Mouse (Mus musculus): ENCODE results near the gene Lig3. TPM values are rescaled to one million over a fixed set of nuclear protein-coding genes. Genes with fewer than 3 reads are reported as not detected.

Lig3 gene
- total RNA-seq (2014; rRNA removed) (39.2 and 44.4 TPM in 2 replicates), polyA plus RNA-seq (2015; fragmentation: Nextera tagmentation; extraction: Ambion mirVana) (14.2 and 16.4 TPM in 2 replicates)

DNA sequence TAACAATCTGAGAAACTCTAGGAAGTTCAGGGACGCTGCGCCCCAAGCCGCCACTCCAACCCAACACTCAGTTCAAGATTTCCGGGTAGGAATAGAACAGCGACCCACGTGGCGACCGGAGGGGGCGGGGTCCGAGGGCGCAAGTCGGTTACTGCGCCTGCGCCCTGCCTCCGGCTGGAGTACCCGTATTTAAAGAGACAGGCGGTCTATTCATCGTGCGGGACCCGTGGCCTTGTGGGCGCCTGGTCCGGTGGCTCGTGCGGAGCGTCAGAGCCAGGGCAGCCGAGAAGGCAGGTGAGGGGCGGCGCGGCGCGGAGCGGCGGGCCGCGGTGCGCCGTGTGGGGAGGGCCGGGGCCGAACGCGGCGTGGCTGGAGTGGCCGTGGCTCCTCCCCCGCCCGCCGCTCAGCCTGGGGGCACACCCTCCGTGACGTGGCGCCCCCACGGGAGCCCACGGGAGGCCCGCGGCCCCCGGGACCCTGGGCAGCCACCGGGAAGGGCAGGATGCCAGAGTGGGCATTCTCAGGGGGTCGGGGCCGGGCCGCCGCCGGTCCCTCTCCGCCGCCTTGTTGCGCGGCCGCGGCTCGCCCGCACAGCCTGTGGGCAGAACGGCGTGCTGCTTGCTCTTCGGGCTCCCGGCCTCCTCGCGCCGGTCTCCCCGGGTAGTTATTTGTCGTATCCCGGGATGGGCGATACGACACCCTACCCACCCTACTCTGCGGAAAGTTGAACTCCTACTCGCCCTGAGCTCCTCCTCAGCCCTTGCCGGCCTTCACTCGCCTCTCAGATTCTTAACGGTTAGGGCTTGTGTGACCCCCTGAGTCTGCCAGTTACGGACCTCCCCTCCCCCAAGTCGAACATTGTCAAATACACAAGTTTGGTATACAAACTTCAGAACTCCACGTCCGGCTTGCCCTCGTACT lies at the start of gene Lig3:
TSS of gene Lig3 (plus strand) at position 126 of the 921 bp plus-strand sequence.
- Histone ChIP-seq H3K27me3 (ENCODE audit: insufficient read depth, low read length) (no peaks in the 10 kb centered on the region), H3K9me3 (ENCODE audit: low read length) (no peaks in the 10 kb centered on the region), H3K27ac (ENCODE audit: low read depth, low read length) (peak within 1 kb of the TSS; percentile 94), H3K36me3 (ENCODE audit: insufficient read depth, low read length) (peaks cover 13% of the 10 kb centered on the region), H3K9ac (replicated peaks; ENCODE audit: low read length, poor library complexity, severe bottlenecking) (peak within 1 kb of the TSS; percentile 85), H3K4me2 (ENCODE audit: low read depth, low read length, poor library complexity, severe bottlenecking) (peak within 1 kb of the TSS; percentile 69), H3K4me3 (ENCODE audit: low read depth, low read length) (peak within 1 kb of the TSS; percentile 94), H3K4me1 (ENCODE audit: insufficient read depth, low read length) (no peaks in the 10 kb centered on the region)
- TF ChIP-seq CTCF (IDR thresholded peaks at IDR 0.05) = no peak; the same call in 1 of the 2 replicates
- DNase-seq (ENCODE audit: low spot score) (peak; percentile 97), ATAC-seq (ENCODE audit: low FRiP score) (peak; percentile 97)
- WGBS = under 1% methylated on average over 60 of the region's 90 CpGs

DNA sequence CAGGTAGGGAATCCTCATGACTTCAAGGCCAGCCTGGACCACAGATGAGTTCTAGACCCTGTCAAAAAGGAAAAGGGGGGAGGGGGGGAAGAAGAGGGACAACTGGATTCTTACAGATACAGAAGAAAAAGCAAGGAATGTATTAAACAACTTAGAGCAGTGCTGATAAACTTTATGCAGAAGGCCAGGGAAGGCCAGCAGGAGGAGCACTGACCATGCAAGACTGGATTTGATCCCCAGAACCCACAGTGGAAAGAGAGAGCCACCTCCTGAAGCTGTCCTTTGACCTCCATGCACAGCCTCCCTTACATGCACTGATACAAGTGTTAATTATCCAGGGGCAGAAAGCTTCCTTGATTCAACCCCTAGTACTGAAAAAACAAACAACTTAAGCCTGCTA lies 46.7 kb upstream of the Lig3 start:
- no peaks in the 10 kb centered on the region for H3K9me3 ChIP-seq (ENCODE audit: low read length)
- no peak overlapping the region for H3K4me3 ChIP-seq (ENCODE audit: low read depth, low read length)
- no peak overlapping the region for H3K9ac ChIP-seq (replicated peaks; ENCODE audit: low read length, poor library complexity, severe bottlenecking)
- DNase-seq (ENCODE audit: low spot score) = no peak
- no peaks in the 10 kb centered on the region for H3K4me1 ChIP-seq (ENCODE audit: insufficient read depth, low read length)
- H3K36me3 ChIP-seq (ENCODE audit: insufficient read depth, low read length) = no peaks in the 10 kb centered on the region
- no peak overlapping the region for H3K4me2 ChIP-seq (ENCODE audit: low read depth, low read length, poor library complexity, severe bottlenecking)
- no peak for ATAC-seq (ENCODE audit: low FRiP score)
- no peak overlapping the region for H3K27ac ChIP-seq (ENCODE audit: low read depth, low read length)
- TF ChIP-seq CTCF (IDR thresholded peaks at IDR 0.05) = no peak
- H3K27me3 ChIP-seq (ENCODE audit: insufficient read depth, low read length) = no peaks in the 10 kb centered on the region

DNA sequence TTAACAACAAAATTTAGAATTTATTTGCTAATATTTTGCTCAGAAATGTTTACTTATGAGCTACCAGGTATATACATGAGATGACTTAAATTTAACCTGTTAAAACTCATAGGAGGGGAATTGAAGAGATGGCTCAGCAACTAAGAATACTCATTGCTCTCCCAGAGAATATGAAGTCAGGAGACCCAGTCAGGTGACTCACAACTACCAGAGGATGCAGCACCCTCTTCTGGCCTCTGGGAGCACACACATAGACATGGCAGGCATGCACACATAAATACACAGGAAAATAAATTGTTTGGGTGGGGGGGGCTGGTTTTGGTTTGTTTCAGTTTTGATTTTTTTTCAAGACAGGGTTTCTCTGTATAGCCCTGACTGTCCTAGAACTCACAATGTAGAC lies 41.9 kb upstream of the Lig3 start:
- no peaks in the 10 kb centered on the region for H3K4me1 ChIP-seq (ENCODE audit: insufficient read depth, low read length)
- no peak overlapping the region for H3K4me2 ChIP-seq (ENCODE audit: low read depth, low read length, poor library complexity, severe bottlenecking)
- peak; percentile 22 for TF ChIP-seq CTCF (IDR thresholded peaks at IDR 0.05)
- H3K4me3 ChIP-seq (ENCODE audit: low read depth, low read length) = no peak overlapping the region
- no peak for ATAC-seq (ENCODE audit: low FRiP score)
- no peak for DNase-seq (ENCODE audit: low spot score)
- H3K27ac ChIP-seq (ENCODE audit: low read depth, low read length) = no peak overlapping the region
- H3K9ac ChIP-seq (replicated peaks; ENCODE audit: low read length, poor library complexity, severe bottlenecking) = no peak overlapping the region
- no peaks in the 10 kb centered on the region for H3K27me3 ChIP-seq (ENCODE audit: insufficient read depth, low read length)
- no peaks in the 10 kb centered on the region for H3K36me3 ChIP-seq (ENCODE audit: insufficient read depth, low read length)
- no peaks in the 10 kb centered on the region for H3K9me3 ChIP-seq (ENCODE audit: low read length)

DNA sequence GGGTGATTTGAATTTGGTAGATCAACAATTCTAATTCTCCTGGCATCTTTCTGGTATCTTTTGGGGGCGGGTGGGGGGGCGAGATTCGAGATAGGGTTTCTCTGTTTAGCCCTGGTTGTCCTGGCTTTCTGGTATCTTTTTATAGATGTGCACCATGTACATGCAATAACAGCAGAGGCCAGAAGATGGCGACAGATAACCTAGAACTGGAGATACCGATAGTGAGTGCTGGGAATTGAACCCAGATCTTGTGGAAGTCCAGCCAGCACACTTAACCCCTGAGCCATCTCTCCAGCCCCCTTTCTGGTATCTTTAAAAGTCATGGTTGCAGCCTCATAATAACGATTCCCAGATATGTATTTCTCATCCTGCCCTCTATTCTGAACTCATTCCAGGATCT lies 34.8 kb upstream of the Lig3 start:
- ATAC-seq (ENCODE audit: low FRiP score) (no peak), DNase-seq (ENCODE audit: low spot score) (no peak)
- Histone ChIP-seq H3K4me2 (ENCODE audit: low read depth, low read length, poor library complexity, severe bottlenecking) (no peak overlapping the region), H3K27ac (ENCODE audit: low read depth, low read length) (no peak overlapping the region), H3K4me3 (ENCODE audit: low read depth, low read length) (no peak overlapping the region), H3K27me3 (ENCODE audit: insufficient read depth, low read length) (no peaks in the 10 kb centered on the region), H3K9me3 (ENCODE audit: low read length) (no peaks in the 10 kb centered on the region), H3K4me1 (ENCODE audit: insufficient read depth, low read length) (no peaks in the 10 kb centered on the region), H3K9ac (replicated peaks; ENCODE audit: low read length, poor library complexity, severe bottlenecking) (no peak overlapping the region), H3K36me3 (ENCODE audit: insufficient read depth, low read length) (no peaks in the 10 kb centered on the region)
- WGBS = 34% methylated on average over 6 of the region's 6 CpGs
- TF ChIP-seq CTCF (IDR thresholded peaks at IDR 0.05) = peak; percentile 54

DNA sequence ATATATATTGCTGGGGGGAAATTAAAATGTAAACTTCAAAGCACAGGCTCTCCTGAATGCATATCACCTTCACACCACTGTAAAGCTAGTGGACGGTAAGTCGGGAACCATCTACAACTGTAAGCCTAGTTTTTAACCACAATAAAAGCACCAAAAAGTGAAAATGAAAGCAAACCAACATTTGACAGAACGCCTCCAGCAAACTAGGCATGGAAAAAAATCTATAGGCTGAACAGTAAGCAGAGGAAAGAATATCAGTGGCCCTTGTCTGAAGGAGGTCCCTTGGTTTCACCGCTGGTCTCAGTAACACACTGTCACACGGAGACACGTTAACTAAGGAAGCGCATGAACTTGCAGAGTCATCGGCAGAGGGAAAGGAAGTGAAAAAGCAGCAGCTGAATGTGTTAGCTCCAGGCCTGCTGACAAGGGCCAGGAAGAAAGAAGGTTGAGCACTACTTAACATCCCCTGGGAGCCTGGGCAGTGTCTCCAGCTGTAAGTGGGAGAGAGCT lies 34.0 kb upstream of the Lig3 start:
- H3K36me3 ChIP-seq (ENCODE audit: insufficient read depth, low read length) = no peaks in the 10 kb centered on the region
- no peak overlapping the region for H3K4me3 ChIP-seq (ENCODE audit: low read depth, low read length)
- no peaks in the 10 kb centered on the region for H3K4me1 ChIP-seq (ENCODE audit: insufficient read depth, low read length)
- no peak overlapping the region for H3K27ac ChIP-seq (ENCODE audit: low read depth, low read length)
- no peak for ATAC-seq (ENCODE audit: low FRiP score)
- H3K9me3 ChIP-seq (ENCODE audit: low read length) = no peaks in the 10 kb centered on the region
- no peak for DNase-seq (ENCODE audit: low spot score)
- H3K9ac ChIP-seq (replicated peaks; ENCODE audit: low read length, poor library complexity, severe bottlenecking) = no peak overlapping the region
- TF ChIP-seq CTCF (IDR thresholded peaks at IDR 0.05) = no peak
- H3K4me2 ChIP-seq (ENCODE audit: low read depth, low read length, poor library complexity, severe bottlenecking) = no peak overlapping the region
- no peaks in the 10 kb centered on the region for H3K27me3 ChIP-seq (ENCODE audit: insufficient read depth, low read length)
- WGBS = 87% methylated on average over 8 of the region's 8 CpGs

Measured in midbrain, postnatal 0 days (tissue).